21 mouse cellular contexts compared by ENCODE assay signal in genomic region chr16:43396849-43397628, GRCm38 (mm10).
DNase-seq lines count a peak whose midpoint lies in the region; ATAC-seq and TF ChIP-seq lines count a peak whose summit lies in the region.
"Had no signal": no experiment of that assay in that cellular context is flagged by ENCODE, and none has a peak within 500 bp of the region (broad histone marks: within the 10 kb centered on the region; RNA-seq: fewer than 3 reads in every experiment).

No protein-coding gene starts in this region.

- H3K4me1 ChIP-seq in heart, adult 2 months (ENCODE audit: control insufficient read depth, insufficient read depth, low read length): peaks cover 20% of the 10 kb centered on the region
- H3K4me1 ChIP-seq in heart, embryonic 12.5 days (replicated peaks): peaks cover 18% of the 10 kb centered on the region
- peaks cover 12 to 55% of the 10 kb centered on the region in 2 experiments for H3K4me1 ChIP-seq in CH12.LX (ENCODE audit: control insufficient read depth in 1 of 2, insufficient read depth in 2 of 2)
- H3K4me1 ChIP-seq: forebrain, embryonic 12.5 days; intestine, embryonic 15.5 days had no signal

- TF ChIP-seq RAD21 in CH12.LX (IDR thresholded peaks at IDR 0.05; ENCODE audit: low read depth, low read length): no peak

- H3K4me3 ChIP-seq in heart, adult 2 months: no peak overlapping the region
- no peak overlapping the region for H3K4me3 ChIP-seq in heart, embryonic 12.5 days
- H3K4me3 ChIP-seq in CH12.LX (replicated peaks in 1 of 3; ENCODE audit: low read depth in 2 of 3, low read length in 2 of 3, poor library complexity in 1 of 3): peak overlapping the region in 2 of 3 experiments; percentile 4 to 14
- H3K4me3 ChIP-seq: forebrain, embryonic 12.5 days; heart, embryonic 10.5 days; heart, embryonic 15.5 days; hindbrain, embryonic 10.5 days; intestine, embryonic 15.5 days had no signal

- no peak for ATAC-seq in cerebellum, adult (ENCODE audit: insufficient number of reproducible peaks, low FRiP score, low TSS enrichment)
- ATAC-seq in heart, embryonic 12.5 days (ENCODE audit: insufficient number of reproducible peaks, low FRiP score): no peak
- ATAC-seq: CD4-positive, CD25-positive, alpha-beta regulatory T cell, adult 4 months; forebrain, embryonic 16.5 days; intestine, embryonic 15.5 days had no signal

- H3K4me2 ChIP-seq in heart, embryonic 12.5 days: no peak overlapping the region
- H3K4me2 ChIP-seq in CH12.LX (ENCODE audit: insufficient read depth, low read depth, poor library complexity, severe bottlenecking): peak overlapping the region; percentile 97
- H3K4me2 ChIP-seq: forebrain, embryonic 12.5 days; heart, embryonic 15.5 days; hindbrain, embryonic 14.5 days; intestine, embryonic 15.5 days had no signal

- 73% methylated on average over 11 of the region's 11 CpGs for WGBS in heart, adult 2 months
- 84% methylated on average over 11 of the region's 11 CpGs for WGBS in heart, embryonic 12.5 days

- TF ChIP-seq CTCF in heart, adult 2 months (IDR thresholded peaks at IDR 0.05): no peak
- TF ChIP-seq CTCF in CH12.LX (conservative IDR thresholded peaks at IDR 0.05 in 1 of 2, IDR thresholded peaks at IDR 0.05 in 1 of 2; ENCODE audit: low read depth in 2 of 2, low read length in 2 of 2): no peak

- in situ Hi-C loops in CH12.LX (cut with MboI; ENCODE audit: low pct_ligation_motif_present, low pct_unique_long_range_greater_than_20kb, low sequenced_read_pairs): loop anchor here (10.0 to 25.0 kb wide), 3 partner anchors 118 to 415 kb away; no protein-coding TSS in a partner anchor

- H3K79me2 ChIP-seq in heart, adult 2 months (replicated peaks; ENCODE audit: control insufficient read depth, insufficient read depth, low read length): peaks cover 2% of the 10 kb centered on the region
- H3K79me2 ChIP-seq in CH12.LX (replicated peaks; ENCODE audit: control insufficient read depth, extremely low read depth, insufficient read depth, poor library complexity, severe bottlenecking): peaks cover 13% of the 10 kb centered on the region

- 0 out of 2 replicates have a peak, but pooled peaks have one; percentile 21 for TF ChIP-seq EP300 in heart, adult 2 months (IDR thresholded peaks at IDR 0.05; ENCODE audit: insufficient read depth, low read depth, low read length)
- TF ChIP-seq EP300 in CH12.LX (IDR thresholded peaks at IDR 0.05; ENCODE audit: low read length): peak; percentile 50

- no peaks in the 10 kb centered on the region for H3K9me3 ChIP-seq in heart, embryonic 12.5 days (replicated peaks)
- no peaks in the 10 kb centered on the region for H3K9me3 ChIP-seq in CH12.LX (replicated peaks; ENCODE audit: low read length)
- H3K9me3 ChIP-seq: forebrain, embryonic 12.5 days; heart, embryonic 10.5 days; heart, embryonic 15.5 days; hindbrain, embryonic 10.5 days; intestine, embryonic 15.5 days had no signal

- TF ChIP-seq POLR2A in heart, adult 2 months (IDR thresholded peaks at IDR 0.05; ENCODE audit: insufficient read depth, low read depth, low read length): no peak
- TF ChIP-seq POLR2A in CH12.LX (IDR thresholded peaks at IDR 0.05; ENCODE audit: low read depth, low read length): peak; percentile 31

- DNase-seq in cerebellum, postnatal 14 days: peak; percentile 24 to 26
- no peak for DNase-seq in heart, adult 2 months
- DNase-seq in A20 (ENCODE audit: low read depth, low spot score) (peak; percentile 84), CH12.LX (ENCODE audit: extremely low read depth) (no peak)
- DNase-seq in embryo, embryonic 10.5 days (ENCODE audit: low spot score): no peak
- DNase-seq in urinary bladder, adult 2 months (ENCODE audit: low spot score): no peak
- DNase-seq: adrenal gland, postnatal 10 days; B cell, adult 2 months; cerebellum, postnatal 25 days; gastrocnemius, postnatal 14 days; kidney, adult 18-20 months had no signal

- peaks cover 33% of the 10 kb centered on the region for H3K36me3 ChIP-seq in heart, adult 2 months (ENCODE audit: control insufficient read depth, insufficient read depth, low read length)
- H3K36me3 ChIP-seq in heart, embryonic 12.5 days: no peaks in the 10 kb centered on the region
- peaks cover 0 to 5% of the 10 kb centered on the region in 2 experiments for H3K36me3 ChIP-seq in CH12.LX (replicated peaks in 1 of 2; ENCODE audit: control insufficient read depth in 1 of 2, insufficient read depth in 1 of 2, low read length in 1 of 2)
- H3K36me3 ChIP-seq: forebrain, embryonic 12.5 days; heart, embryonic 10.5 days; heart, embryonic 15.5 days; hindbrain, embryonic 10.5 days; intestine, embryonic 15.5 days had no signal

- dilution Hi-C loops in CH12.LX (cut with MboI; ENCODE audit: extremely low pct_ligation_motif_present, extremely low pct_unique_long_range_greater_than_20kb, low sequenced_read_pairs): no loop called here

- H3K27ac ChIP-seq in heart, adult 2 months: peak overlapping the region; percentile 6; the same call in 1 of the 2 replicates
- H3K27ac ChIP-seq in heart, embryonic 12.5 days (ENCODE audit: poor library complexity, severe bottlenecking): no peak overlapping the region
- peak overlapping the region; percentile 82 for H3K27ac ChIP-seq in CH12.LX (ENCODE audit: insufficient read depth, low read depth)
- H3K27ac ChIP-seq: forebrain, embryonic 12.5 days; heart, embryonic 10.5 days; heart, embryonic 15.5 days; hindbrain, embryonic 10.5 days; hindbrain, embryonic 14.5 days; intestine, embryonic 15.5 days had no signal

- no peak overlapping the region for H3K9ac ChIP-seq in heart, adult 2 months (ENCODE audit: low read depth, low read length)
- no peak overlapping the region for H3K9ac ChIP-seq in heart, embryonic 12.5 days
- peak overlapping the region; percentile 46 for H3K9ac ChIP-seq in CH12.LX (ENCODE audit: insufficient read depth, low read depth)
- H3K9ac ChIP-seq: forebrain, embryonic 12.5 days; heart, embryonic 15.5 days; hindbrain, embryonic 14.5 days; intestine, embryonic 15.5 days had no signal

- intact Hi-C loops in heart, adult 2 months (cut with DNase I): loop anchor here (5.0 kb wide), 2 partner anchors 35 to 175 kb away; no protein-coding TSS in a partner anchor

- H3K27me3 ChIP-seq in heart, adult 2 months (ENCODE audit: control insufficient read depth, insufficient read depth, low read length): no peaks in the 10 kb centered on the region
- no peaks in the 10 kb centered on the region for H3K27me3 ChIP-seq in heart, embryonic 12.5 days (replicated peaks)
- H3K27me3 ChIP-seq in CH12.LX (replicated peaks): no peaks in the 10 kb centered on the region
- H3K27me3 ChIP-seq: forebrain, embryonic 12.5 days; heart, embryonic 15.5 days; intestine, embryonic 15.5 days had no signal

TF ChIP-seq in CH12.LX, 34 proteins besides CTCF, POLR2A, EP300 and RAD21 (continues in another document):
- TF ChIP-seq RCOR1 (conservative IDR thresholded peaks at IDR 0.05; ENCODE audit: low read depth, low read length) (no peak), MEF2A (IDR thresholded peaks at IDR 0.05; ENCODE audit: borderline replicate concordance, low read depth, low read length) (no peak; the same call in 1 of the 2 replicates), USF1 (IDR thresholded peaks at IDR 0.05; ENCODE audit: low read depth, low read length) (no peak), ZC3H11A (IDR thresholded peaks at IDR 0.05; ENCODE audit: low read depth, low read length) (no peak), ETS1 (conservative IDR thresholded peaks at IDR 0.05; ENCODE audit: low read depth, low read length) (peak; percentile 42), POLR2AphosphoS2 (IDR thresholded peaks at IDR 0.05; ENCODE audit: low read depth, low read length) (peak; percentile 63), HCFC1 (IDR thresholded peaks at IDR 0.05; ENCODE audit: low read depth, low read length) (no peak), GABPA (IDR thresholded peaks at IDR 0.05; ENCODE audit: insufficient replicate concordance, low read depth, low read length) (no peak), E2F4 (IDR thresholded peaks at IDR 0.05; ENCODE audit: insufficient replicate concordance, low read depth, low read length) (no peak), NELFE (IDR thresholded peaks at IDR 0.05; ENCODE audit: low read depth, low read length) (no peak), MYC (IDR thresholded peaks at IDR 0.05; ENCODE audit: low read depth, low read length) (no peak; the same call in 1 of the 2 replicates), BHLHE40 (IDR thresholded peaks at IDR 0.05; ENCODE audit: low read depth, low read length) (peak; percentile 64), MAZ (IDR thresholded peaks at IDR 0.05; ENCODE audit: low read depth, low read length) (peak; percentile 33; the same call in 1 of the 2 replicates), ZKSCAN1 (IDR thresholded peaks at IDR 0.05; ENCODE audit: borderline replicate concordance, low read depth, low read length) (no peak), MAX (IDR thresholded peaks at IDR 0.05; ENCODE audit: low read length) (no peak; the same call in 1 of the 2 replicates), ELF1 (IDR thresholded peaks at IDR 0.05; ENCODE audit: low read depth, low read length) (peak; percentile 47), CHD2 (IDR thresholded peaks at IDR 0.05; ENCODE audit: low read length) (no peak), JUN (IDR thresholded peaks at IDR 0.05; ENCODE audit: insufficient read depth, low read depth, low read length) (peak; percentile 66), SMC3 (IDR thresholded peaks at IDR 0.05; ENCODE audit: low read depth, low read length) (no peak; the same call in 1 of the 2 replicates), USF2 (conservative IDR thresholded peaks at IDR 0.05; ENCODE audit: low read depth, low read length) (no peak), KAT2A (IDR thresholded peaks at IDR 0.05; ENCODE audit: insufficient replicate concordance, low read length) (no peak), NRF1 (IDR thresholded peaks at IDR 0.05; ENCODE audit: low read depth, low read length) (no peak), PAX5 (IDR thresholded peaks at IDR 0.05; ENCODE audit: low read length) (no peak), MXI1 (IDR thresholded peaks at IDR 0.05; ENCODE audit: low read depth, low read length) (no peak), IRF4 (IDR thresholded peaks at IDR 0.05; ENCODE audit: low read depth, low read length) (peak; percentile 34; the same call in 1 of the 2 replicates), CHD1 (IDR thresholded peaks at IDR 0.05; ENCODE audit: low read depth, low read length) (no peak; the same call in 1 of the 2 replicates), TCF12 (IDR thresholded peaks at IDR 0.05; ENCODE audit: low read depth, low read length) (peak; percentile 47; the same call in 1 of the 2 replicates), ZNF384 (IDR thresholded peaks at IDR 0.05; ENCODE audit: low read depth, low read length) (0 out of 2 replicates have a peak, but pooled peaks have one; percentile 5), MAFK (IDR thresholded peaks at IDR 0.05; ENCODE audit: insufficient replicate concordance, low read length) (no peak), JUND (conservative IDR thresholded peaks at IDR 0.05; ENCODE audit: low read depth, low read length) (peak; percentile 79), SIN3A (IDR thresholded peaks at IDR 0.05; ENCODE audit: low read length) (no peak)

Comparison
In these comparisons a context has a peak if more than half of its experiments do, and no peak if none do; other contexts are left out.
1. DNase-seq: peak in cerebellum, postnatal 14 days (2 of 2) and A20 (single experiment); none in heart, adult 2 months (0 of 2), CH12.LX (single experiment), embryo, embryonic 10.5 days (single experiment) and urinary bladder, adult 2 months (single experiment).
2. H3K4me3 ChIP-seq: peak in CH12.LX (2 of 3); none in heart, adult 2 months (single experiment) and heart, embryonic 12.5 days (single experiment).